In genomic region chr3:79936213-79936612, GRCm38 (mm10) we compare ENCODE assay signal across 9 mouse cellular contexts. TPM values are rescaled to one million over a fixed set of nuclear protein-coding genes. Genes with fewer than 3 reads are reported as not detected.
DNase-seq lines count a peak whose midpoint lies in the region; ATAC-seq lines count a peak whose summit lies in the region.
"Had no signal": no experiment of that assay in that cellular context is flagged by ENCODE, and none has a peak within 500 bp of the region (broad histone marks: within the 10 kb centered on the region; RNA-seq: fewer than 3 reads in every experiment).

No protein-coding gene starts in this region.

- H3K9me3 ChIP-seq in kidney, embryonic 16.5 days (ENCODE audit: low read length), result no peaks in the 10 kb centered on the region
- H3K9me3 ChIP-seq in embryonic facial prominence, embryonic 15.5 days (replicated peaks), result no peaks in the 10 kb centered on the region
- H3K9me3 ChIP-seq: stomach, embryonic 15.5 days had no signal

- H3K4me1 ChIP-seq in kidney, embryonic 16.5 days (ENCODE audit: insufficient read depth, low read length), result no peaks in the 10 kb centered on the region
- peaks cover 6% of the 10 kb centered on the region; the same call in 1 of the 2 replicates for H3K4me1 ChIP-seq in embryonic facial prominence, embryonic 15.5 days
- H3K4me1 ChIP-seq: stomach, embryonic 15.5 days had no signal

- 63% methylated on average over 6 of the region's 6 CpGs for WGBS in kidney, embryonic 16.5 days
- 28% methylated on average over 6 of the region's 6 CpGs for WGBS in embryonic facial prominence, embryonic 15.5 days

- no peak overlapping the region for H3K27ac ChIP-seq in kidney, embryonic 16.5 days (ENCODE audit: low read length)
- peak overlapping the region; percentile 70 for H3K27ac ChIP-seq in embryonic facial prominence, embryonic 15.5 days (replicated peaks)

- no peak overlapping the region for H3K4me3 ChIP-seq in kidney, embryonic 16.5 days (ENCODE audit: low read length)
- H3K4me3 ChIP-seq in embryonic facial prominence, embryonic 15.5 days (replicated peaks), result no peak overlapping the region
- H3K4me3 ChIP-seq: stomach, embryonic 15.5 days had no signal

- no peak for ATAC-seq in kidney, embryonic 16.5 days (ENCODE audit: low FRiP score, low TSS enrichment)
- peak; percentile 79 for ATAC-seq in embryonic facial prominence, embryonic 15.5 days (ENCODE audit: insufficient number of reproducible peaks, low FRiP score, low TSS enrichment, low read depth)
- peak; percentile 63 to 74; a peak in 3 of 4 replicates for ATAC-seq in hematopoietic stem cell, adult 5-6 weeks (replicated peaks in 1 of 2; ENCODE audit: insufficient read depth in 1 of 2, low FRiP score in 2 of 2, low TSS enrichment in 1 of 2, low read depth in 1 of 2, poor library complexity in 2 of 2, severe bottlenecking in 2 of 2)
- ATAC-seq in megakaryocyte-erythroid progenitor cell, adult 5-6 weeks (replicated peaks; ENCODE audit: low FRiP score, low TSS enrichment, poor library complexity, severe bottlenecking), result 0 out of 2 replicates have a peak, but pooled peaks have one; percentile 55

- H3K9ac ChIP-seq in kidney, embryonic 16.5 days (replicated peaks; ENCODE audit: low read length), result no peak overlapping the region
- no peak overlapping the region for H3K9ac ChIP-seq in embryonic facial prominence, embryonic 15.5 days
- H3K9ac ChIP-seq: stomach, embryonic 15.5 days had no signal

- no peaks in the 10 kb centered on the region for H3K36me3 ChIP-seq in kidney, embryonic 16.5 days (ENCODE audit: insufficient read depth, low read length)
- no peaks in the 10 kb centered on the region for H3K36me3 ChIP-seq in embryonic facial prominence, embryonic 15.5 days
- H3K36me3 ChIP-seq: stomach, embryonic 15.5 days had no signal

- H3K27me3 ChIP-seq in kidney, embryonic 16.5 days (ENCODE audit: insufficient read depth, low read length), result no peaks in the 10 kb centered on the region
- no peaks in the 10 kb centered on the region for H3K27me3 ChIP-seq in embryonic facial prominence, embryonic 15.5 days
- H3K27me3 ChIP-seq: stomach, embryonic 15.5 days had no signal

- DNase-seq in kidney, adult 11 months, result peak; percentile 19
- no peak for DNase-seq in layer of hippocampus, adult 18-20 months (ENCODE audit: low spot score in 2 of 2)
- no peak for DNase-seq in layer of hippocampus, adult 11-12 months (ENCODE audit: low spot score)
- no peak for DNase-seq in frontal cortex, adult 2 months (ENCODE audit: extremely low spot score in 1 of 2, low spot score in 1 of 2)

- H3K4me2 ChIP-seq in kidney, embryonic 16.5 days (replicated peaks; ENCODE audit: low read depth, low read length), result no peak overlapping the region
- no peak overlapping the region for H3K4me2 ChIP-seq in embryonic facial prominence, embryonic 15.5 days (replicated peaks)
- H3K4me2 ChIP-seq: stomach, embryonic 15.5 days had no signal

RNA-seq across cellular contexts. Expression of gene Fam198b, which starts 51.9 kb away (rescaled TPM):
- polyA plus RNA-seq in kidney, embryonic 16.5 days (2015; fragmentation: Nextera tagmentation; extraction: Ambion mirVana), result 12.3 and 13.0 TPM in 2 replicates
- polyA plus RNA-seq in embryonic facial prominence, embryonic 15.5 days (2015; fragmentation: Nextera tagmentation; extraction: Ambion mirVana), result 15.6 and 17.2 TPM in 2 replicates
- total RNA-seq in hematopoietic stem cell, adult 5-6 weeks (2017), result 1.1 and 1.4 TPM in 2 replicates
- total RNA-seq in megakaryocyte-erythroid progenitor cell, adult 5-6 weeks (2014; fragmentation: Nextera tagmentation), result not detected in 2 replicates
- total RNA-seq in megakaryocyte-erythroid progenitor cell, adult 5-6 weeks (2017), result 0.23 TPM in 1 of 2 replicates, not detected in the other
- total RNA-seq in layer of hippocampus, adult 18-20 months (2021), result 1 to 10 TPM; 4.2 to 7.2 TPM
- polyA plus RNA-seq in frontal cortex, adult 2 months (2012; rRNA removed), result 2.4 and 3.0 TPM in 2 replicates
